Mouse (Mus musculus): ENCODE data around the gene Khsrp. TPM values are rescaled to one million over a fixed set of nuclear protein-coding genes. Genes with fewer than 3 reads are reported as not detected.

Gene Khsrp
- total and polyA plus RNA-seq, 2 experiments from 2014 or later = 26.4 to 61.7 TPM

DNA sequence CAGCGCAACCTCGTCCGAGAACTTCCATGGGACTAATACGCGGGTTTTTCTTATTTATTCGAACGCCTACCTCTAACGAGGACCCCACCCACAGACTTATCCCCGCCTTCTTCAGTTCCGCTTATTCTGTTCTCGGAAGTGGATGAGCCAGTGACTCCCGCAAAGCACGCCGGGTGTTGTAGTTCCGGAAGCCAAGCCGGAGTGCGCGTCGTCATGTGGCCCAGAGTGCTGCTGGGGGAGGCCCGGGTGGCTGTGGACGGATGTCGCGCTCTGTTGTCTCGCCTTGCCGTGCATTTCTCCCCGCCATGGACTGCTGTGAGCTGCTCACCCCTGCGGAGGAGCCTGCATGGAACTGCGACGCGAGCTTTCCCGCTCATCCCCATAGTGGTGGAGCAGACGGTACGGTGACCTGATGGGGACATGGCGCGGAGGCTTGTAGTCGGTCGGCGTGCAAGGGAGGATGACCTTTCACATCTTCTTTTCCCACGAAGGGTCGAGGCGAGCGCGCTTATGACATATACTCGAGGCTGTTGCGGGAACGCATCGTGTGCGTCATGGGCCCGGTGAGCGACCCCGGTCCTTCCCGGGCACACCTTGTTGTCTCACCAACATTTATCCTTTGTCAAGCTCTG lies 41.1 kb downstream of the Khsrp start, which contains the start of gene Clpp:
TSS of gene Clpp (plus strand) at position 191 of the 632 bp plus-strand sequence.
- Histone ChIP-seq H3K4me3 (ENCODE audit: low read length) (peak within 1 kb of the TSS; percentile 77), H3K27ac (peak within 1 kb of the TSS; percentile 82), H3K9me3 (ENCODE audit: low read length) (no peaks in the 10 kb centered on the region), H3K4me2 (ENCODE audit: low read depth, low read length) (peak within 1 kb of the TSS; percentile 89), H3K4me1 (ENCODE audit: insufficient read depth, low read length) (peaks cover 6% of the 10 kb centered on the region), H3K27me3 (ENCODE audit: insufficient read depth, low read length) (no peaks in the 10 kb centered on the region), H3K36me3 (ENCODE audit: insufficient read depth, low read length) (peaks cover 22% of the 10 kb centered on the region), H3K9ac (replicated peaks; ENCODE audit: low read length) (peak within 1 kb of the TSS; percentile 79)
- TF ChIP-seq CTCF (IDR thresholded peaks at IDR 0.05; ENCODE audit: low read depth) = no peak; the same call in 1 of the 2 replicates
- DNase-seq (ENCODE audit: low spot score) (peak; percentile 98), ATAC-seq (peak; percentile 97)
- WGBS = under 1% methylated on average over 52 of the region's 52 CpGs

DNA sequence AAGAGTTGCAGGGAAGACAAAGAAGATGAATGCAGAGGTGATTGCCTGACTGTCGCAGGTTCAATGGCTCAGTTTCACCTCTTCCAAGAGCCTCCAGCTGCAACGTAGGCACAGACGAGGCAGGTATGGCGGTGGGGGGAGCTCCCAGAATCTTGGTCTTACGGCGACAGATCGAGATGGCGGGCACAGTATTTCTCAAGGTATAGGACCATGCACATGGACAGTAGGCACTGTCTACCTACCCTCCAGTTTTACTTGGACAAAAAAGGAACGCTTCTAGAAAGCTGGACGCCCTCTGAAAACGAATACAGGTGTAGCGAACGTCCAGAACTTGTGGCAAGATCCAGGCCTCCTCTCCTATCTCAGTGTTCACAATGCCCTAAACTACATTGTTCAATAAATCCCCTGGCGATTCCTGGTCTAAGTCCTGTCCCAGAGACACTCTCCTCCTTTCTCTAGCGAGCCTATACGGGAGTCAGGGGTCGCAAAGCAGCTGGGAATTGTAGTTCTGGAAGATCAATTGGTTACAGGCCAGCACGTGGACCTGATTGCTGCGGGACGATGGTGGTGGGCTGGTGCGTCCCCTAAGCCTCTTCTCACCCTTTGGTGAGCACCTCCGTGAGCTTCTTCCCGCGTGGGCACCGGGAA lies 41.7 kb downstream of the Khsrp start:
- peak; percentile 94 for DNase-seq (ENCODE audit: low spot score)
- ATAC-seq = peak; percentile 93
- H3K4me2 ChIP-seq (ENCODE audit: low read depth, low read length) = peak overlapping the region; percentile 89

DNA sequence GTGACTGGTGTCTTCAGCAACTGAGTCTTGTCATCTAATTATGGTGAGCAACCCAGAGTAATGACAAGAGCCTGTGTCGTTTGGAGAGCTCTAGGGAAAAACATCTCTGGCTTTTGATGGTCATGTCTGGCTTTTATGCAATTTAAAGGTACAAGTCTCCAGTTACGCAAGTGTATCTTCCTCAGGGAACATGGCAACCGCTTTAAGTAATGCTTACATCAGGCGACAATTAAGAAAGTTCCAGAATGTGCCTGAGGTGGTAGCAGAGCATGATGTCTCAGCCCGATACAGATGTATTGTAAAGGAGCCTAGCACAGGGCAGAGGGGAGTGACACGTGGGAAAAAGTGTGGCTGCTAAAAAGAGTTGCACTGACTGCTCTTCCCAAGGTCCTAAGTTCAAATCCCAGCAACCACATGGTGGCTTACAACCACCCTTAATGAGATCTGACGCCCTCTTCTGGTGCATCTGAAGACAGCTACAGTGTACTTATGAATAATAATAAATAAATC lies 42.3 kb downstream of the Khsrp start:
- DNase-seq (ENCODE audit: low spot score) (no peak), ATAC-seq (no peak)
- 69% methylated on average over 7 of the region's 7 CpGs for WGBS
- H3K4me1 ChIP-seq (ENCODE audit: insufficient read depth, low read length) = peaks cover 6% of the 10 kb centered on the region
- H3K36me3 ChIP-seq (ENCODE audit: insufficient read depth, low read length) = peaks cover 15% of the 10 kb centered on the region
- H3K4me2 ChIP-seq (ENCODE audit: low read depth, low read length) = peak overlapping the region; percentile 89
- peak overlapping the region; percentile 79; the same call in 1 of the 2 replicates for H3K9ac ChIP-seq (replicated peaks; ENCODE audit: low read length)
- peak overlapping the region; percentile 77 for H3K4me3 ChIP-seq (ENCODE audit: low read length)
- TF ChIP-seq CTCF (IDR thresholded peaks at IDR 0.05; ENCODE audit: low read depth) = peak; percentile 20; the same call in 1 of the 2 replicates
- no peaks in the 10 kb centered on the region for H3K9me3 ChIP-seq (ENCODE audit: low read length)
- H3K27ac ChIP-seq = peak overlapping the region; percentile 82; the same call in 1 of the 2 replicates
- H3K27me3 ChIP-seq (ENCODE audit: insufficient read depth, low read length) = no peaks in the 10 kb centered on the region

More for the DNA sequence above, 41.7 kb downstream of the Khsrp start:
- 2% methylated on average over 25 of the region's 25 CpGs for WGBS
- H3K4me3 ChIP-seq (ENCODE audit: low read length) = peak overlapping the region; percentile 77
- peak overlapping the region; percentile 79 for H3K9ac ChIP-seq (replicated peaks; ENCODE audit: low read length)
- peaks cover 19% of the 10 kb centered on the region for H3K36me3 ChIP-seq (ENCODE audit: insufficient read depth, low read length)
- peak overlapping the region; percentile 82 for H3K27ac ChIP-seq
- no peak; the same call in 1 of the 2 replicates for TF ChIP-seq CTCF (IDR thresholded peaks at IDR 0.05; ENCODE audit: low read depth)
- H3K4me1 ChIP-seq (ENCODE audit: insufficient read depth, low read length) = peaks cover 6% of the 10 kb centered on the region
- no peaks in the 10 kb centered on the region for H3K9me3 ChIP-seq (ENCODE audit: low read length)
- H3K27me3 ChIP-seq (ENCODE audit: insufficient read depth, low read length) = no peaks in the 10 kb centered on the region

DNA sequence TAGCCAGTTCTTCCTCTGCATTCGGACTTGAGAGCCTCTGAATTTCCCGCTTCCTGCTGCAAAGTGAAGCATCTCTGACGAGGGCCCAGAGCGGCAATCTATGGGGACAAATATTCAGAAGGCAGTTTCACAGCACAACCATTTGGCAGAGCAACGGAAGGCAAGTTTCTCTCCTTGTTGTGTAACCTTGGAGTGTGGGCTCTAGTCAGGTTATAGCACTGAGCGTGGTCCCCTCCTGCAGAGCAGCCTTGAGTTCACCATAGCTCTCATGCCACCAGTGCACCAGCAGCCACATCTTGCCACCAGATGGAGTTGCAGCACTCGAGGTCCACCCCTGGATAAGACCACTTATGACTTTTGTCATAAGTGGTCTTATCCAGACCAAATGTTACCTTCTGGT lies 42.9 kb downstream of the Khsrp start:
- Histone ChIP-seq H3K27me3 (ENCODE audit: insufficient read depth, low read length) (no peaks in the 10 kb centered on the region), H3K4me3 (ENCODE audit: low read length) (no peak overlapping the region), H3K27ac (no peak overlapping the region), H3K4me1 (ENCODE audit: insufficient read depth, low read length) (peaks cover 6% of the 10 kb centered on the region), H3K4me2 (ENCODE audit: low read depth, low read length) (no peak overlapping the region), H3K36me3 (ENCODE audit: insufficient read depth, low read length) (peaks cover 10% of the 10 kb centered on the region), H3K9ac (replicated peaks; ENCODE audit: low read length) (no peak overlapping the region), H3K9me3 (ENCODE audit: low read length) (no peaks in the 10 kb centered on the region)
- 80% methylated on average over 7 of the region's 7 CpGs for WGBS
- no peak for ATAC-seq
- DNase-seq (ENCODE audit: low spot score) = no peak
- peak; percentile 41 for TF ChIP-seq CTCF (IDR thresholded peaks at IDR 0.05; ENCODE audit: low read depth)

DNA sequence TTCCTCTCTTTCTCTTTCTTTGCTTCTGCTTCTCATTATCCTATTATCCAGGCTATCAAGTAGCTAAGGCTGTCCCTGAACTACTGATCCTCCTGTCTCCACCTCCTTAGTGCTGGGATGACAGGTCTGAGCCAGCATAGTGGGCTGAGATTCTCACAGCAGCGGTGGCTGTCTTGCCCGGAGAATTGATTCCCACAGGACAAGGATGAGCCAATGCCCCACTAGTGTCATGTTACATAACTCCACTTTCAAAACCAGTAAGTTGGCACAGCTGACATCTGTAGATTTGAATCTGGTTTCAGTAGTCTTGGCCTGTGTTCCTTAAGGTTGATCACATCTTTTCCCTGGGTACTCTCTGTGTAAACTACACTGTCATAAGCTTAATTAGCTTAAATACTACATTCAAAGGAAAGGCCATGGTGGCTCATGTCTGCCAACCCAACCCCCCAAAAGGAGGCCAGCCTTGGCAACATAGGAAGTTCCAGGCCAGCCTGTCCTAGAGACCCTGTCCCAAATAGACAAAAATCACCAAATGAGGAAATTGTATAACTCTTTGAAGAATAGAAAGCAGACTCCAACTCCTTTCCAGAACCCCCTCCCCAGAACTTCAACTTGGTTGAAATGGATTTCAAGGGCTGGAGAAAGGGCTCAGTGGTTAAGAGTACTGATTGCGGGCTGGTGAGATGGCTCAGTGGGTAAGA lies 45.1 kb downstream of the Khsrp start:
- Histone ChIP-seq H3K4me2 (ENCODE audit: low read depth, low read length) (no peak overlapping the region), H3K4me1 (ENCODE audit: insufficient read depth, low read length) (peaks cover 6% of the 10 kb centered on the region), H3K27me3 (ENCODE audit: insufficient read depth, low read length) (no peaks in the 10 kb centered on the region), H3K27ac (no peak overlapping the region), H3K36me3 (ENCODE audit: insufficient read depth, low read length) (no peaks in the 10 kb centered on the region), H3K9ac (replicated peaks; ENCODE audit: low read length) (no peak overlapping the region), H3K9me3 (ENCODE audit: low read length) (no peaks in the 10 kb centered on the region), H3K4me3 (ENCODE audit: low read length) (no peak overlapping the region)
- 79% methylated on average over 3 of the region's 3 CpGs for WGBS
- DNase-seq (ENCODE audit: low spot score) (no peak), ATAC-seq (no peak)
- TF ChIP-seq CTCF (IDR thresholded peaks at IDR 0.05; ENCODE audit: low read depth) = no peak

DNA sequence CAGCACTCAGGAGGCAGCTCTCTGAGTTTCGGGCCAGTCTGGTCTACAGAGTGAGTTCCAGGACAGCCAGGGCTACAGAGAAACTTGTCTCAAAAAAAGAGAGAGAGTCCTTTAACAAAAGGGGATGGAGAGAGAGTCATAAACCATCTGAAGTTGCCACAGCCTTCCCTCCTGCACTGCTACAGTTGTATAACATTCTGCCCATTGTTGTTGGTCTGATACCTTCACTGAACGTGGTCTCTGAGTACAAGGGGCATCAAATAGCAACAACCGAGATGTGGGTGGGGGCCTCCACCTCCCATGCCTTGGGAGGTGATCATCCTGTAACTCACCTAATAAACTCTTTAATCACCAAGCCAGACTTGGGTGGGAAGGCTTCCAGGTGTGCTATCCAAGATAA lies 45.7 kb downstream of the Khsrp start:
- no peak overlapping the region for H3K9ac ChIP-seq (replicated peaks; ENCODE audit: low read length)
- H3K4me3 ChIP-seq (ENCODE audit: low read length) = no peak overlapping the region
- peaks cover under 1% of the 10 kb centered on the region; the same call in 1 of the 2 replicates for H3K4me1 ChIP-seq (ENCODE audit: insufficient read depth, low read length)
- ATAC-seq (no peak), DNase-seq (ENCODE audit: low spot score) (no peak)
- no peak overlapping the region for H3K27ac ChIP-seq
- H3K36me3 ChIP-seq (ENCODE audit: insufficient read depth, low read length) = no peaks in the 10 kb centered on the region
- H3K27me3 ChIP-seq (ENCODE audit: insufficient read depth, low read length) = no peaks in the 10 kb centered on the region
- H3K4me2 ChIP-seq (ENCODE audit: low read depth, low read length) = no peak overlapping the region
- no peak for TF ChIP-seq CTCF (IDR thresholded peaks at IDR 0.05; ENCODE audit: low read depth)
- 84% methylated on average over 3 of the region's 3 CpGs for WGBS
- no peaks in the 10 kb centered on the region for H3K9me3 ChIP-seq (ENCODE audit: low read length)

Data from hindbrain, postnatal 0 days (tissue).